Mouse (Mus musculus) embryo, embryonic 11 days (tissue): Measurements from ENCODE around the gene Cst6.

Experiments
- DNase-seq: peaks from one replicate; pipeline ENCODE4 v3.0.0-alpha.2; 2015

Cst6 gene

DNA sequence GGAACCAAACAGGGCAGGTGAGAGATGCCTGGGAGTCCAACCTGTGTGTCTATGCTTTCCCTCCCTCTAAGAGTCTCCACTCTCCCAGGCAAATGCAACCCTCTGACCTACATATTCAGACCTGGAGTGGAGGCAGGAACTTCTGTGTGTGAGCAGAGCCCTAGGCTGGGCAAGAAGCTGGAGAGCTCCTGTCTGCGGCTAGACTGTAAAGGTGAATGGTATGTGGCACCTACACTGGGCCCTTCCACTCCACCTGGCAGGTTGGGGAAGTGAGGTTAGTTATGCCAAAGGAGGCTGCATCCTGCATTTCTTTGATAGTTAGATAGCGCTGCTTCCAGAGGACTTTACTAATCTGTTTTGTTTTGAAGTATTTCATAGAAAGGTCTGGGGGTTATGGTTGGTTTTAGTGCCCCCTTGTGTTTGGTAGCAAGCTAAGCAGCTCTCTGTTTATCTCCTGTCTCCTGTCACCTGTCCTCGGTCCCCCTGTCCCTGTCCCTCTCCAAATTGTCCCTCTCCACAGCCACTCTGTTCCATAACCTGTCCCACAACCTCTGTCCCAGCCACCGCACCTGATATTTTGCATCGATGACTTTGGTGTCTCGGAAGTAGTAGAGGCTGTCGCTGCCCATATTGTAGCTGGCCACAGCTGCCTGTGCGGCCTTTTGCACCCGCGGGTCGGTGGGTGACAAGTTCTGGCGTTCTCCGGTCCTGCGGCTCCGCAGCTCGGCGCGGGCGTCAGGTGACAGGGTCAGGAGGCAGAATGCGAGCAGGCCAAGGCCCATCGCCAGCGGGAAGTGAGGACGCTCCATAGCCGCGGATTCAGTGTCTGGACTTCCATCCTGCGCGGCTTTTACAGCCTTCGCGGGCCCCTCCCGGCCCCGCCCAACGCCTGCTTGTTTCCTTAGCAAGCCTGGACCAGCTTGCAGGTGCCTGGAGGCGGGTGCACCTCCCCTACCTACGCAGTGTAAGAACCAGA is 560 bp downstream of the Cst6 start:
- DNase-seq, result peak; percentile 52

DNA sequence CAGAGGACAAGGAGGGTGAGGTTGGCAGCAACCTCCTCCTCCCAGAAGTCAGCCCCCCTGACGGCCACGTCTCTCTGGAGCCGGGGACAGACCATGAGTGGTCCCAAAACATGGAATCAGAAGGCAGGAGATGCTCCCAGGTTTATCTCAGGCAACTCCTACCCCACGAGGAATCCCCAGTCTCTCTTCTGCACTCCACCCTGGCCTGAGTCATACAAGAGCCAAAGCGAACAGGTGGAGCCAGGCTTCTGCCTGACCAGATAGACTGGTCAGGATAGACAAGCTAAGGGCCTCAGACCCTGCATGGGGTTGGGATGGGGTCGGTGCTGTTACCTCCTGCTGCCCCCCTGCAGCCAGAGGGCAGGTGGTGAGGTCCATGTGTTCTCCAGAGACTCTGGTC is 1.3 kb downstream of the Cst6 start:
- DNase-seq, result no peak

DNA sequence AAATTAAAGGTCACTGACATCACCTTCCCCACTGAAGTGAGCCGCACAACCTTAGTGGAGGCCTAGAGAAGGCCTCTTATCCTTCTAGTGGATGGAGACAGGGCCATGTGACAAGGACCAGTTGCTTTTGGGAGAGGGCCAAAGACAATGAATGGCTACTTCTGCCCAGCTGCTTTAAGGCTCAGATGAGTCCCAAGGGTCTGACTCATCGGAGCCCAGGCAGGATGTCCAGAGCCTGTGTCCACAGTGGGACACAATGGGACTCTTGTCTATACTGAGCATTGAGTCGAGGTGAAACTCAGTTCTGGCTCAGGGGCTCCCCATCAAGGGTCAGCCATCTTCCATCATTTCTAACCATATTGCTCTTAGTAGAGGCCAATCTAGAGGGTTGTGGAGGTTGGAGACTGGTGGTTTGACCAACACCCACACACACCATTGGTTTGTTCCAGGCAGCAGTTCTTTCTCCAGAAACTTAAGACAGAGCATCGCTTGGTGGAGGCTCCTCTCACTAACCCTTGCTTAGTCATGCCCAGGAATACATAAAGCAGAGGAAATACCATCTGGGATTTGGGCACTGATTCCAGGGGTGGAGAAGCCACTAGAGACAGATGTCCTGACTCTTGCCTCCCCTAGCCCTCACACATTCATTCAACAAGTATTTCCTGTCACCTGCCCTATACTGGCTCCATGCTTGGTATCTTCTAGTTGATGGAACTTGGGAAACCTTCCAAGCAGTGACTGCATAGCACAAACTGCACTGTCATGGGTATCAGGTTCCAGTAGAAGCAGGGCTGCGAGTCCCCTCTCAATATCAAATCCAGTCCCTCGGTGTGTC is 3.9 kb downstream of the Cst6 start:
- DNase-seq, result no peak

DNA sequence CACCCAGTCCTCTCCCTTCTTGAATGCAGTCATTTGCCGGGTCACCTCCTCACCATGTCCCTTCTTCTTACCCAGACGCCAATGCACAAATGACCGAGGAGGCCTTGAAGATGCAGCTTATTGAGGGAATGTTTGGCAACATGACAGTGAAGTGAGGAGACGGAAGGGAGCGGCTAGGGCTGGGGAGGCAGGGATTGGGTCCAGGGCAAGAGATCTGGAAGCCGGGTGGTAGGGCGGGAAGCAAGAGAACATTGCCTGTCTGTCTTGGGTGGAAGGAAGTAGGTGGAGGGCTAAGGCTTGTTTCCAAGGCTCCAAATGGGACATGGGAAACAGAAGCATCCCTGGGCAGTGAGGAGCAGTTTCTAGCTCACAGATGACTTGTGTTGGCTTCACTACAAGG is 8.0 kb downstream of the Cst6 start:
- DNase-seq, result no peak

DNA sequence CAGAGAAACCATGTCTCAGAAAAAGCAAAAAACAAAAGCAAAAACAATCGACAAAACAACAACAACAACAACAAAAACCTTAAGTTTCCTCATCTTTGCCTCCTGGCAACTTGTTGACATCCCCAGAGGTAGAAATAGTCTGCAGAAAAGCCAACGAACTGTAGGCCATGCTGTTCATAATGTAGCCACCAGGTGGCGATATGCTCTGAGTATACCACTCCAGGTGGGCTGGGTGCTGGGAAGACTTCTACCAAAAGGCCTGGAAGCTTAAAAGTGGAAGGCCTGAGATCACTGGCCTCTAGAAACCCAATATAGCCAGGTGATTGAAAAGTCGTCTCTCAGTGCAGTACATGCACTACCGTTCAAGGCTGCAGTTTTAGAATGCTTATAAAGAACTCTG is 11.4 kb downstream of the Cst6 start:
- DNase-seq, result peak; percentile 85

DNA sequence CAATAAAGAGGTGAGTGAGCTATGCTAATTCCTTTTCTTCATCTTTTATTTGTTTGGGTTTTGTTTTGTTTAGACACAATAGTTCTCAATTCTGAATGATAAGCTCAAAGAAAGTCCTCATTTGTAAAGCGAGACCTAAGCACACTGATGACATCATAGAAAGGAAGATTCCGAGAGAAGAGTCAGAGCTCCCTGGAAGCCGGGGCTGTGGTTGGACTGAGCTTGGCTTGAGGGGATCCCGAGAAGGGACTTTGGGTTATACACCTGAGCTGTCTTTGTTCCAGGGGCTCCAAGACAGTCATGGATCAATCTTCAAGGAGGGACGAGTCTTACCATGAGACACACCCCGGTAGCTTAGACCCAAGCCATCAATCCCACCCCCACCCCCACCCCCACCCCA is 13.9 kb downstream of the Cst6 start, which contains the start of gene Catsper1:
TSS of gene Catsper1 (plus strand) at position 301 of the 400 bp plus-strand sequence.
- no peak for DNase-seq

DNA sequence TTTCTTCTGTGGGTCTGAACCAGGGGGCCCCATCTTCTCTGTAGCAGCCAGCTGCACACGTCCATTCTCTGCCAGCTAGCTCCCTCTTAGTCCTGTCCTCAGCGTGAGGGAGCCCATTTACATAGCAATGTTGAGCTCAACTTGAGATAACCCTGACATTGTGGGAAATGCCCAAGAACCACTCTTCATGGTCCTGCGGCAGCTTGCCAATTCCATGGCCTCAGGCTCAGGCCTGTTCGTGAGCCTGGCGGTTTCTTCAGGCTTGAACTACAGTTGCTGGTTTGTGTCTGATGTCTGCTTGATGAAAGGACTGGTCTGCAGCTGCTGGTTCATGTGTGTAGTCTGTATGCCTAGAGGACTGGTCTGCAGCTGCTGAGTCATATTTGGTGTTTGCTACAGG is 14.6 kb downstream of the Cst6 start:
- DNase-seq, result no peak

DNA sequence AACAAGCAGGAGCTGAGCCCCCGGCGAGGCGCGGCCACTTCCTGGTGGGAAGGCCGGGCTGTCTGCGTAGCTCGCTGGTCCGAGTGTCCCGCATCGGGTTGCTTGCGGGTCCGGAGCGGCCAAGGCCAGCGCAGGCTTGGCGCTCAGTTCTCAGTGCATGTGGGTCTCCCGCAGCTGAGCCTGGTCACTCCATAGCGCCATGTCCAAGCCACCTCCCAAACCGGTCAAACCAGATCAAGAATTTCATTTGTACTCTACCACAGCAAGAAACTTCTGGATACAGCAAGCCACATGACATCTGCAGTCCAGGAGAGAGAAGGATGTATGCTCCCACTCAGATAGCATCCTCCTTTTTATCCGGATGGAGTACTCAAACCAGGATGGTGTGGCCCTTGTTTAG is 21.4 kb downstream of the Cst6 start:
- DNase-seq, result no peak

DNA sequence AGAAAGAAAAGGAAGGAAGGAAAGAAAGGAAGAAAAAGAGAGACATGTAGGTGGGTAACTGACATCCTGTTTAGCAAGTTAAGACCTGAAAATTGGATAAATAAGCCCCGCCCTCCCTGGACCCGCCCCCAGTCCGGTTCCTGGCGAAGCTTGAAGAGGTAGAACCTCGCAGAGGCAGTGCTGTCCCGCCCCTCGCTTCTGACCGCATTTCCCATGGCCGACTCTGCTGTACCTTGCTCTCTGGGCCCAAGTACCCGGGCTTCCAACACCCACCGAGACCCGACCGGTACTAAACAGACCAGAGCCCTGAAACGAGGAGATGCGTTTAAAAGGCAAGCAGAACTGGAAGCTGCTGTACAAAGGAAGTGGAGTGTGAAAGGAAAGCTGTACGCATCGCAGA is 25.6 kb downstream of the Cst6 start:
- DNase-seq, result no peak

DNA sequence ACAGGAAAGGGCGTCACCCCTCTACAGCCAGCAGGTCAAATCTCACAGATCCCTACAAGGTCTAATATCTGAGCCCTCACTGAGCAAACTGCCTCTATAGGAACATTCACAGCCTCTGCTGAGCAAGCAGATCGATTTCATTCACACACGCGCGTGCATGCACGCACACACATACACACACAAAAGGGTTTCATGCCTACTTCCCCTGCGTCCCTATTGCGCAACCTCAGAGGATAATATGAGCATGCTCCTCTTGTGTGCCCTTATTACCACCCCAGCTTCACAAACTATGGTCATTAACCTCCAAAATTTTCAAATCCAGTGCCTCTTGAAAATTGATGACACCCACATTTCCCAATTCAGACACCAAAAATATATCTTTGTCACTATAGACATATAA is 36.2 kb downstream of the Cst6 start:
- DNase-seq, result no peak

DNA sequence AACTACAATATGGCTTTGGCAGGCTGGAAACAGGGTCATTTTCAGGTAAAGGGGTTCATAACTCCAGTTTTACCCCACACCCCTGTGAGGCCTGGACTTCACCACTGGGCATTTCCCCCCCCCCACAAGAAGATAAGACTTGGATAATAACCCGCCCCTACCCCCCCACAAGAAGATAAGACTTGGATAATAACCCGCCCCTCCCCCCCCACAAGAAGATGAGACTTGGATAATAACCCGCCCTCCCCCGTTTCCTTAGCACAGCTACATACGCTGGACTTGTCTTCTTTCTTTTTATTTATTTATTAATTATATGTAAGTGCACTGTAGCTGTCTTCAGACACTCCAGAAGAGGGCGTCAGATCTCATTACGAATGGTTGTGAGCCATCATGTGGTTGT is 40.3 kb downstream of the Cst6 start:
- DNase-seq, result peak; percentile 53

DNA sequence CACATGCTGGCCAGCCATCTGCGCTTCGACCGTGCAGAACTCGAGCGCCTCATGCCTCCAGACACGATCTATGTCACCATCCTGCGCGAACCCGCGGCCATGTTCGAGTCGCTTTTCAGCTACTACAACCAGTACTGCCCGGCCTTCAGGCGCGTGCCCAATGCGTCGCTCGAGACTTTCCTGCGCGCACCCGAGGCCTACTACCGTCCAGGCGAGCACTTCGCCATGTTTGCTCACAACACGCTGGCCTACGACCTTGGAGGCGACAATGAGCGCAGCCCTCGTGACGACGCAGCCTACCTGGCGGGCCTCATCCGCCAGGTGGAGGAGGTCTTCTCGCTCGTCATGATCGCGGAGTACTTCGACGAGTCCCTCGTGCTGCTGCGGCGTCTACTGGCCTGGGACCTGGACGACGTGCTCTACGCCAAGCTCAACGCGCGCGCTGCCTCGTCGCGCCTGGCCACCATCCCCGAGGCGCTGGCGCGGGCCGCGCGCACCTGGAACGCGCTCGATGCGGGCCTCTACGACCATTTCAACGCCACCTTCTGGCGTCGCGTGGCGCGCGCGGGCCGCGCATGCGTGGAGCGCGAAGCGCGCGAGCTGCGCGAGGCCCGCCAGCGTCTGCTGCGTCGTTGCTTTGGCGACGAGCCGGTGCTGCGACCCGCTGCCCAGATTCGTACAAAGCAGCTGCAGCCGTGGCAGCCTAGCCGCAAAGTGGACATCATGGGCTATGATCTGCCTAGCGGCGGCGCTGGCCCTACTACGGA is 42.2 kb downstream of the Cst6 start:
- DNase-seq, result peak; percentile 59

DNA sequence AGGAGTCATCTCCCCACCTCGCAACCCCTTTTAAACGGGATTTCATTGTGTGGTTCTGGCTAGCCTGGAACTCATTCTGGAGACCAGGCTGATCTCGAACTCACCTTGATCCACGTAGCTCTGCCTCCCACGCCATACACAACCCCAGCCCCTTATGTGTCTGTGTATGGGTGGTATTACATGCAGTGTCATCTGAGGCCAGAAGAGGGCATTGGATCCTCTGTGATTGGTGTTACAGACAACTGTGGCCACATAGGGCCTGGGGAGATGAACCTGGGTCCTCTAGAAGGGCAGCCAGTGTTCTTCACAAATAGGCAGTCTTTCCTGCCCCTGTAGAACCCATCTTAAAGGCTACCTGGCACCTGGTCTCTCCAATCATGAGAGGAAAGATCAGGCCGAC is 43.1 kb downstream of the Cst6 start:
- no peak for DNase-seq

DNA sequence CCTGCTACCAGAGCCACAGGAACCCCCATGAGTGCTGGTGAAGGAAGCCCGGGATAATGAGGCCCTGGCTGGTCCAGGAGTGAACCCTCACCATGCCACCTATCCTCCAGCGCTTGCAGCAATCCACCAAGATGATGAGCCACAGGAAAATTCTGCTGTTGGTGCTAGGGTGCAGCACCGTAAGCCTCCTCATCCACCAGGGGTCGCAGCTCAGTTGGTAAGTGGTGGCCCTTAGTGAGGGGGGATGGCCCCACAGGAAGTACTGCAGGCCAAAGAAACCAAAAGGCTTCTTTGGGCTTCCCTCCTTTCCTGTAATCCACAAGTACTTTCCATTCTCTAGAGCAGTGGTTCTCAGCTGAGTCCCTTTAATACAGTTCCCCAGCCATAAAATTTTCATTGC is 46.9 kb downstream of the Cst6 start:
- DNase-seq, result peak; percentile 78

DNA sequence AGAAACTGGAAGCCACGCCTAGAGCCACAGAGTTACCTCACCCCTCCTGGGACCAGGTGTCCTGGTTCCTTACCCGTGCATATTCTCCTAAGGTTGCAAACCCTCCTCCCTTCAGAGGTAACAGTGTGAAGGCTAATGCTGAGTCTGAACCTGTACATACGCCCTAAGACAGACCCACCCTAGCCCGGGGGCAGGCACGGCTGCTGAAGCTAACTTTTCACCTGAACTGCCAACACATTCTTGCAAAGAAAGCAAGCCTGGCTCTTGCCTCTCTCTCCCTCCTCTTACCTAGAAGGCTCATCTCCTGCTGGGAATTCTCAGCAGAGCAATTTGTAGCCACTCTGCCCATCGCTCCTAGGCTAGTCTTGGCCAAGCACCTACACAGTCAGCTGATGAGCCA is 48.8 kb downstream of the Cst6 start:
- no peak for DNase-seq

DNA sequence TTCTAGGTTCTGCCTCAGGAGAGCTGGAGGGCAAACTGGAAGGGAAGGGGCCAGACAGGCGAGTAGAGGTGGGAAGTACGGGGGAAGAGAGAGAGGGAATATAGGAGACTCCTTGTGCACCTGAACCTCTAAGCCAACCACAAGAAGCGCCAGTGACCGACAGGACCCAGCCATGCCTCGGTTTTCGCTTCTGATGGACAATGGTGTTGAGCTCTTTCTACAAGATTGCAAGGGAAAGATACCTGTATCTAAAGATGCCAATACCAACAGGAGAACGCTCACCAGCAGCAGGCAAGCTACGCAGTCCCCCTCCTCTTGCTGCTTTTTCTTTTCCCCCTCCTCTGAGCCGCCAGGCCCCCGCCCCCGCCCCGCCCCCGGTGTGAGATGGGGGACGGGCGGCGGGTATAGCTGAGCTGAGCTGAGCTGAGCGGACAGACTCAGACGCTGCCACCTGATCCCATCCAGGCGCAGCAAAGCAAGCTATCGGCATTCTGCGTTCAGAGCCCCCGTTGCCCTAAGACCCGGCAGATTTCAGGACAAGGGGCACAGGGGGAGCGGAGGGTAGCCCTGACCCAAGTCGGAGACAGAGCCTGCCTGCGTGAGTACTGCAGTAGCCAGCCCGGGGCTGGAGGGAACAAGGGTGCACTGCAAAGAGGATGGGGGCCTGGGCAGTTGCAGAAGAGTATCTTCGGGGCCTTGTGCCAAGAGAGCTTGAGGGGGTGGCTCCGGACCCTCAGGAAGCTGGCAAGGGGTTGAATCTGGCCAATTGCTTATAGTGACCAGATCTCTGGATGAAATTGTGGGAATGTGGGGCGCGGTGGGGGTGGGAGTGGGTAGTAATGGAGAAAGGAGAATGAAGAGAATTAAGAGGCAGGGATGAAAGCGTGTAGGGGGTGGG is 51.2 kb downstream of the Cst6 start, which contains the start of gene Gal3st3:
TSS of gene Gal3st3 (plus strand) at position 429 of the 898 bp plus-strand sequence.
- DNase-seq, result peak; percentile 81

DNA sequence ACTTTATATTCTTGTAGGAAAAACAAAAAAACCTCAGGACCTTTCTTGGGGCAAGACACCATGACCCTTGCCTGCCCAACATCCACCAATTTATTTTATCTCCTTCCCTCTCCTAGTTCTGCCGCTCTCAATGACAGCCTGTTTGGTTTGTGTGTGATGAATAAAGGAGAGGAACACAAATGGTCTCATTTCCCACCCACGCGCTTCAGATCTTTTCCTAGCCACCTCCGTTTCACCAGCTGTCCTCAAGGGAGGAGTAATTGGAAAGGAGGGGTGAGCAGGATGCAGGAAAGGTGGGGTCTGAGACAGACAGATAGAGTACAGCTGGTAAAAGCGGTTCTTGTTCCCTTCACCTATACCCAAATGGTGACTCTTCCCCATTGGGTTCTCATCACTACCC is 52.7 kb downstream of the Cst6 start:
- no peak for DNase-seq

DNA sequence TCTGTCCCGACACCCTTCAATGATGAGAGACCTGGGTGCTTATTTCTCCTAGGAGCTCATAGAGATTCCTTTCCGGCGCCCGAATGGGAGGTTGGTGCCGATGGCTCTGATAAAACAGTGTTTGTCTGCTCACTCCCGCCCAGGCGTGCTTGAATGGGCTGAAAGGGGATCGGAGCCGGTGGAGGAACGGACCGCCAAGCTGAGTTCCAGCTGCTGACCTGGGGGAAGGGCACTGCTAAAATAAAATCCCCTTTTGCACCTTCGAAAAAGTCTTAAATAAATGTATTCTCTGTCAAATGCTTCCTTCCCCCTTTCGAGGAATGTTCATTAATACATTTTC is 53.7 kb downstream of the Cst6 start:
- DNase-seq, result no peak

DNA sequence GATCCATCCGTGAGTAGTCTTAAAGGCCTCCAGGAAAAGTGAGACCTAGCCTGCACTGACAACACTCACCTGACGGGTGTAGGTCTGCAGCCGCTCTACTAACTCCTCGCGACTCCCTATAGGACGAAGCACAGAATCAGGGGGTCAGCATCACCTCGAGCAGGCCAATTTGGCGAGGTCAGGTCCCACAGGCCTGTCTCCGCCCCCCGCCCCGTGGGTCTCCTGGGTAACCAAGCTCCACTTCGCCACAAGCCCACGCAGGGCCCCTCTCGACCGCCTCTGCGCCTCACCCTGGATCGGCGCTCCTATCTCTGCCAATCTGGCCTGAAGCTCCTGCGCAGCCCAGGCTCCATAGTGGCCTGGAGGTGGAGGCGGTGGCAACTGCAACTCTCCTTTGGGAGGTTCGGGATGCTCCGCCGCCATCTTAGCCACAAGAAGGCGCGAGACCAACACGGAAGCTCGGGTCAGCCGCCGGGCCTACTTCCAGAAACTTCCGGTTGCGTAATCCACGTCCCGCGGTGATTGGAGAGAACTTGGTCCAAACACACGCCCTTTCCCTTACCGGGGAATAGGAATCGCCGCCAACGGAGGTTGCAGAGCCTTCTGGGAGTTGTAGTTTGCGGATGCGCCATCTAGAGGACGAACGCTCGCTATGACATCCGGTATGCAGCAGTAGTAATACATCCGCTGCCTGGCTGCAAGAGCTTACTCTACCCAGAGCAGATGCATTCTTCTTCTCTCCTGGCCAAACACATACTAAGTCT is 54.2 kb downstream of the Cst6 start, which contains the start of gene Sf3b2:
TSS of gene Sf3b2 (minus strand) at position 484 of the 764 bp plus-strand sequence.
- DNase-seq, result peak; percentile 100
